Mouse (Mus musculus) olfactory bulb, adult 2 months (tissue): ENCODE results near the gene Olfr432.

Experiments used
- CTCF ChIP-seq: fragments of 200-500 bp; IDR thresholded peaks from 2 replicates; pipeline ENCODE4 v1.5.1; 2012; ENCODE audit warnings: low read depth, mild to moderate bottlenecking, low read length, moderate library complexity; ENCODE audit not compliant: insufficient read depth
- POLR2A ChIP-seq: fragments of 200-500 bp; IDR thresholded peaks from 2 replicates; pipeline ENCODE4 v1.6.1; 2012; ENCODE audit warnings: mild to moderate bottlenecking, low read depth, low read length, moderate library complexity; ENCODE audit not compliant: insufficient read depth

DNA sequence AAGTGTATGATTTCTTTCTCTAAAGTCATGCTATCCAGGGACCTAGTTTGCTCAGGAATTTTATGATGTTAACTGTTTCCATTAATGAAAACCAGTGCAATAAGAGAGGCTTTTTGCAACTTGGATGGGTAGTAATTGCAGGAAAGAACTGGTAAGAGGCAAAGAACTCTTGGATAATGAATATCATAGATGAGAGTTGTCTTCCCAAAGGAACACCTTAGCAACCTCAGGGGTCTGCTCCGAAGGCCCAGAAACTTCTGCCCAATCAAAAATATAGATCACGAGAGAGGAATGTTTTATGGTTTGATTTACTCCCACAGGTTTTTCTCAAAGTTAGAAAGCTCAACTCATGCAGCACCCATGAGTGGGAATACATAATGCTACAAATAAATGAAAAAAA is 35.0 kb downstream of the Olfr432 start, which contains the start of gene Olfr429:
- TF ChIP-seq CTCF (no peak), POLR2A (no peak)
